Mouse (Mus musculus) urinary bladder, postnatal 25 days (tissue): ENCODE results near the gene Cox6b1.

Source experiments
- DNase-seq: peaks from one replicate; pipeline ENCODE4 v3.0.0; 2022; ENCODE audit warnings: low spot score

Cox6b1 gene

DNA sequence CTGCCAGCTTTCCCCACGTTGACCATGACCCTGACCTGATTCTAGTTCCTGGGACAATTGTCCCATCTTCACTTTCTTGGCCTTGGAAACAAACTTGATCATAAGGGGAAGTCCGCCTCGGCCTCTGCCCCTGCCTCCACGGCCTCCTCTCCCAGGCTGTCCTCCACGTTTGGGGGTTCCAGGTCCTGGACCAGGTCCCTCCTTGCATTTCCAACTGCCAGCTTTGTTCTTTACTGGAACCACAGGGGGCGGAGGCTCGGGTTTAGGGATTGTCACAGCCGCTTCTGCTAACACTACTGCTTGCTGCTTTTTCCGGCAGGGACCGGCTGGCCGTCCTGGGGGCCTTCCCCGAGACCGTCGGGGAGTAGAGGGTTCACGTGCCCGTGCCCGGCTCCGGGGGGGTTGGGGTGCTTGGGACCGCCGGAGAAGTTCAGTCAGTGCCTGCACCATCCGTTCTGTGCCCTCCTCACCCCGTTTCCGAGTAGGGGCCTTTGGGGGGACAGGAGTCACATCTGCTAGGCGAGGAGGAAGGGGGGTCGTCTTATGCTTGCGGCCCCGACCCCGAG lies 39.4 kb downstream of the Cox6b1 start:
- no peak for DNase-seq

DNA sequence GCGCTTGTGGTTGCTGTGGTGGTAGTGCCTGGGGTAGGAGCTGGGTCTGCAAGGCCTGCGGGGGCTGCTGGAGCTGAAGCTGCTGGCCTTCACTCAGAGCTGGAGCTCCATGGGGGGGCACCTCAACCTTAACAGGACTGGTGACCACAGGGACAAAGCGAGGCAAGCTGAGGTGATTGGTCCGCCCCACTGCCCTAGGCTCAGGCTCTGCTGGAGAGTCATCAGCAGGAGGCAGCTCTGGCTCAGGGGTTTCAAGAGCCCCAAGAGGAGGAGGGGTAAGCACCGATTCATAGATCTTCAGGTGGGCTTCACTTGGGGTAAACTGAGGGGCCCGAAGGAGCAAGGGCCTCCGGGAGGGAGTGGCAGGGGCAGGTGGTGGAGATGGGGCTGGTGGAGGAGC lies 40.8 kb downstream of the Cox6b1 start:
- DNase-seq = no peak

- DNase-seq = no peak
These were observed 41.6 kb downstream of the Cox6b1 start for GRCm38 (mm10) chr7:30584339-30584738.

DNA sequence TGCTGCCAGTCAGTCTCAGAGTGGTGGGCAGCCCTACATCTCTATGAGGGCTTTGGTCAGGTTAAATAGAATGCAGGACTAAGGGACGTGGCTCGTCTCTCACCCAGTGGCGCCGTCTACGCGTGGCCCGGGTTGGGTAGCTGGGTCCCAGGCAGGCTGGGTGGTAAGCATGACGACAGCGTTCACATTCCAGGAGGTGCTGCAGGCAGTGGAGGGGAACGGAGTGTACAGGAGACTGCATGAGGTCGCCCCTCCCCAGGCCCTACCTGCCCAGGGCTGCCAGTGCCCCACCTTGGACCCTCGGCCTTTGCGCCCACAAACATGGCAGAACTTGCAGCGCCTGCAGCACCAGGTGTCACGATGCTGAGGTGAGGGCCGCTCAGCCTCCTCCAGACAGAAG lies 44.4 kb downstream of the Cox6b1 start:
- DNase-seq = no peak

GRCm38 (mm10) chr7:30579950-30580349 lies 46.0 kb downstream of the Cox6b1 start:
- DNase-seq = no peak

GRCm38 (mm10) chr7:30572969-30573368 lies 53.0 kb downstream of the Cox6b1 start:
- no peak for DNase-seq

GRCm38 (mm10) chr7:30572389-30572788 lies 53.6 kb downstream of the Cox6b1 start:
- DNase-seq = no peak

- DNase-seq = no peak
These were observed 58.4 kb downstream of the Cox6b1 start for GRCm38 (mm10) chr7:30567555-30567954.
